Mouse (Mus musculus): Measurements from ENCODE around the gene Elf5.

- no peak for TF ChIP-seq POLR2A (IDR thresholded peaks at IDR 0.05; ENCODE audit: borderline replicate concordance, low read depth, low read length)
- no peak for TF ChIP-seq CTCF (IDR thresholded peaks at IDR 0.05; ENCODE audit: low read depth, low read length)
Measured at GRCm38 (mm10) chr2:103387881-103388280, 23.6 kb upstream of the Elf5 start.
